Mouse (Mus musculus) neural tube, embryonic 12.5 days (tissue): ENCODE data around the gene Gm10750. TPM values are rescaled to one million over a fixed set of nuclear protein-coding genes. Genes with fewer than 3 reads are reported as not detected.
"Not testable (repeated sequence)": the region's sequence is repeated elsewhere in the genome, so short reads cannot be mapped to it uniquely, and the experiment has no call there.

Experiments
- ATAC-seq: fragments of 200-750 bp; cut with Nextera tagmentation; 2 replicates; pipeline ENCODE4 v1.8.0; 2017; ENCODE audit warnings: low read depth, mild to moderate bottlenecking, moderate TSS enrichment, moderate library complexity; ENCODE audit not compliant: low FRiP score
- H3K27ac ChIP-seq: fragments of 300-500 bp; sonication (generic); 2 replicates; pipeline ENCODE4 v1.5.1; 2016
- H3K27me3 ChIP-seq: fragments of 300-500 bp; sonication (generic); replicated peaks from 2 replicates; pipeline ENCODE4 v1.6.1; 2016; ENCODE audit warnings: mild to moderate bottlenecking
- H3K36me3 ChIP-seq: fragments of 300-500 bp; sonication (generic); 2 replicates; pipeline ENCODE4 v1.6.1; 2016; ENCODE audit warnings: mild to moderate bottlenecking
- H3K4me1 ChIP-seq: fragments of 300-500 bp; sonication (generic); 2 replicates; pipeline ENCODE4 v1.6.1; 2016
- H3K4me2 ChIP-seq: fragments of 300-500 bp; sonication (generic); replicated peaks from 2 replicates; pipeline ENCODE4 v1.6.1; 2016; ENCODE audit warnings: mild to moderate bottlenecking
- H3K4me3 ChIP-seq: fragments of 300-500 bp; sonication (generic); 2 replicates; pipeline ENCODE4 v1.5.1; 2016
- H3K9ac ChIP-seq: fragments of 300-500 bp; sonication (generic); 2 replicates; pipeline ENCODE4 v1.6.1; 2016; ENCODE audit warnings: mild to moderate bottlenecking
- H3K9me3 ChIP-seq: fragments of 300-500 bp; sonication (generic); 2 replicates; pipeline ENCODE4 v1.6.1; 2016; ENCODE audit warnings: mild to moderate bottlenecking
- WGBS: fragments of 180-500 bp; shearing (Covaris S2); methylation state at CpG from one replicate; pipeline ENCODE4 v1.1.7; 2016; 5-methylcytosine and 5-hydroxymethylcytosine counted together
- polyA plus RNA-seq: library from polyadenylated mRNA; unstranded; fragments of >200 nt; fragmentation: Nextera tagmentation; extraction: Ambion mirVana; gene quantifications from 2 replicates; pipeline ENCODE4 v1.2.1, GENCODE M21; 2016

The Gm10750 gene
- not detected in 2 replicates for polyA plus RNA-seq

DNA sequence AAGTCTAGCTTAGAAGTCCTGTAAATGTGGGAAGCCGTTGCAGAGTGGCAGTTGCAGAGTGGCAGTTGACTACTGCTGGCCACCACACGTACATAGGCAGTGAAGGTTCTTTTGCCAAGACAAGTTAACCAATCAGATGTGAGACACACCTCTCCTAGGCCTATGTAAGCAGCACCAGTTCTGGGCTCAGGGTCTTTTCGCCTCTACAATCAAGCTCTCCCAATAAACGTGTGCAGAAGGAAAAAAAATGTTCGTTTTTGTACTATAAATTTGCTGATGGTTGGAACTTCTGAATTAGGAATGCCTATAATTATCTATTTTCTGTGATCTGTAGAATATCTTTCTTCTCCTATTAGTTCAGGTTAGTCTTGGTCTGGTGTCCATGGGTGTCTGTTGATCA lies at the start of gene Gm10750:
Gene Gm10750, minus strand, starts transcription at position 101 of the 400 bp plus-strand sequence.
- H3K36me3 ChIP-seq, H3K27ac ChIP-seq, ATAC-seq, H3K27me3 ChIP-seq, H3K4me2 ChIP-seq, H3K9me3 ChIP-seq, H3K4me3 ChIP-seq, H3K4me1 ChIP-seq, H3K9ac ChIP-seq: not testable (repeated sequence)
- 80% methylated on average over 5 of the region's 5 CpGs for WGBS

DNA sequence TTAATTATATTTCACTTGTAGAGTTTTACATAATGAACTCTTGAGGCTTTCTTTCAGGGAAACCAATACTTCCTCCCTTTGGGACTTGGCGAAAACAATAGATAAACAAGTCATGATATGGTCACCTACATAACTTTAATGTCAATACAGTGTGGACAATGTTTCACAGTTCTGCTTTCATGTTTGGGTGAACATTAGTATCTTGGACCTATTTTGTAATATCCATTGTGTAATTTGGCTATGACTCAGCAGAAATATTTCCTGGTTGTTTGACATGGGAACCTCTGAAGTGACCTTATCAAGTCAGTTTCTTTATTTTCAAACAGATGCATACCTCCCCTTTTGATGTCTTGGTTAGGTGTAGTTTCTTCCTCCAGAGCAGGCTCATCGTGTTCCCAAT lies 12.2 kb downstream of the Gm10750 start:
- ATAC-seq, result no peak
- H3K4me3 ChIP-seq, result no peak overlapping the region
- no peaks in the 10 kb centered on the region for H3K27me3 ChIP-seq
- no peak overlapping the region for H3K9ac ChIP-seq
- WGBS, result 73% methylated on average over 2 of the region's 2 CpGs
- H3K27ac ChIP-seq, result no peak overlapping the region
- no peak overlapping the region for H3K4me2 ChIP-seq
- no peaks in the 10 kb centered on the region for H3K36me3 ChIP-seq
- H3K9me3 ChIP-seq, result no peaks in the 10 kb centered on the region
- no peaks in the 10 kb centered on the region for H3K4me1 ChIP-seq

DNA sequence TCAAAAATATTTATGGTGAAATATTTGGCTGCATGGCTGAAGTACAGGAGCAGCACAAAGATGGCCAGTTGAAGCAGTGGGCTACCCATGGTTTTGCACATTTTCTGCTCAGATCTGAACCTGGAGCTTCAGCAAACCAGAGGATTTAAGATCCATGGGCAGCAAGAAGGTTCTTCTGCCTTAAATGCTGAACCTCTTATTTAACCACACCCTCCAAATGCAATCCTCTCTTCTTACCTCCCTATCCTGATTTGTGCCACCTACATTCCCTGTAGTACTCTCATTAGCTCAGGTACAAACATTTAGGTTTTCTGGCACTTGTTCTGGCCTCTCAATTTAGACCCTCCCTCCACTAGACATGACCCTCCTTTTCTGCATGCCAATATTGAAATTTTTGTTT lies 13.9 kb downstream of the Gm10750 start, which contains the start of gene Gm1330:
Gene Gm1330, minus strand, starts transcription at position 101 of the 400 bp plus-strand sequence.
- H3K9ac ChIP-seq, result no peak within 1 kb of the TSS
- H3K4me2 ChIP-seq, result no peak within 1 kb of the TSS
- H3K9me3 ChIP-seq, result no peaks in the 10 kb centered on the region
- no peak for ATAC-seq
- H3K27ac ChIP-seq, result no peak within 1 kb of the TSS
- no peaks in the 10 kb centered on the region for H3K4me1 ChIP-seq
- no peaks in the 10 kb centered on the region for H3K27me3 ChIP-seq
- H3K4me3 ChIP-seq, result no peak within 1 kb of the TSS
- H3K36me3 ChIP-seq, result no peaks in the 10 kb centered on the region

DNA sequence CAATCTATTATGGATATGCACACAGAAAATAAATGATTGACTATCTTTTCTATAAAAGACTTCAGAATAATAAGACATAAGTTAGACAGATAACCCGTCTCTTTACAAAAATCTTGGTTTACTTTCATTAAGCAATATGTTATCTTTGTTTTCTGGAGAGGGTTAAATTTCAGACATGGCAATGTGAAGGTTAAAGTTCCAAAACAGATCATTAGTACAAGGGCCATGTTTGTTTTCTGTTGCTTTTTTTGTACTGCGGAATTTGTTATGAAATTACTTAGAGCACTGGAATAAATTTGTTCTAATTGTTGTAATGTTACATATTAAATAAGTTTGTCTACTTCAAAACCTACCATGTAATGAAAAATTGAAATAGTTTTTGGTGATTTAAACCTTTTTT lies 21.9 kb downstream of the Gm10750 start:
- ATAC-seq, result no peak
- H3K4me2 ChIP-seq, result no peak overlapping the region
- H3K4me1 ChIP-seq, result no peaks in the 10 kb centered on the region
- H3K27ac ChIP-seq, result no peak overlapping the region
- WGBS, result 86% methylated on average over 2 of the region's 2 CpGs
- no peaks in the 10 kb centered on the region for H3K27me3 ChIP-seq
- no peaks in the 10 kb centered on the region for H3K36me3 ChIP-seq
- no peaks in the 10 kb centered on the region for H3K9me3 ChIP-seq
- H3K4me3 ChIP-seq, result no peak overlapping the region
- H3K9ac ChIP-seq, result no peak overlapping the region

Other genes with a start within 250 kb of the Gm10750 start
- not detected in 2 replicates for gene Cst11, start 245.7 kb downstream of the Gm10750 start, polyA plus RNA-seq
- gene 8030411F24Rik, start 235.2 kb downstream of the Gm10750 start, polyA plus RNA-seq, result not detected in 2 replicates
- not detected in 2 replicates for gene Cst12, start 227.9 kb downstream of the Gm10750 start, polyA plus RNA-seq
- not detected in 2 replicates for gene Cst8, start 218.5 kb downstream of the Gm10750 start, polyA plus RNA-seq
- gene Cst13, start 197.2 kb downstream of the Gm10750 start, polyA plus RNA-seq, result not detected in 2 replicates
- gene Cst9, start 182.1 kb downstream of the Gm10750 start, polyA plus RNA-seq, result not detected in 2 replicates
- gene 9230104L09Rik, start 152.2 kb downstream of the Gm10750 start, polyA plus RNA-seq, result not detected in 2 replicates
- gene Cst3, start 141.5 kb downstream of the Gm10750 start, polyA plus RNA-seq, result 332 and 342 TPM in 2 replicates
- gene Gm1330, start 14.0 kb downstream of the Gm10750 start, polyA plus RNA-seq, result not detected in 2 replicates